Mouse (Mus musculus) midbrain, embryonic 13.5 days (tissue): ENCODE data around the gene Pfpl. TPM values are rescaled to one million over a fixed set of nuclear protein-coding genes. Genes with fewer than 3 reads are reported as not detected.

ENCODE experiments used
- ATAC-seq: fragments of 200-750 bp; cut with Nextera tagmentation; 2 replicates; pipeline ENCODE4 v1.8.0; 2017; ENCODE audit warnings: mild to moderate bottlenecking, moderate TSS enrichment, moderate library complexity
- H3K27ac ChIP-seq: fragments of 300-500 bp; sonication (generic); 2 replicates; pipeline ENCODE4 v1.5.1; 2015; ENCODE audit warnings: inconsistent platforms, mild to moderate bottlenecking, moderate library complexity
- H3K27me3 ChIP-seq: fragments of 300-500 bp; sonication (generic); 2 replicates; pipeline ENCODE4 v1.6.1; 2015; ENCODE audit warnings: mild to moderate bottlenecking, inconsistent platforms
- H3K36me3 ChIP-seq: fragments of 300-500 bp; sonication (generic); 2 replicates; pipeline ENCODE4 v1.6.1; 2015; ENCODE audit warnings: mild to moderate bottlenecking, inconsistent platforms
- H3K4me1 ChIP-seq: fragments of 300-500 bp; sonication (generic); replicated peaks from 2 replicates; pipeline ENCODE4 v1.6.1; 2015; ENCODE audit warnings: inconsistent platforms
- H3K4me2 ChIP-seq: fragments of 300-500 bp; sonication (generic); replicated peaks from 2 replicates; pipeline ENCODE4 v1.6.1; 2015; ENCODE audit warnings: moderate library complexity, mild to moderate bottlenecking, inconsistent platforms
- H3K4me3 ChIP-seq: fragments of 300-500 bp; sonication (generic); replicated peaks from 2 replicates; pipeline ENCODE4 v1.5.1; 2015; ENCODE audit warnings: mild to moderate bottlenecking, inconsistent platforms
- H3K9ac ChIP-seq: fragments of 300-500 bp; sonication (generic); replicated peaks from 2 replicates; pipeline ENCODE4 v1.6.1; 2015; ENCODE audit warnings: mild to moderate bottlenecking, inconsistent platforms
- H3K9me3 ChIP-seq: fragments of 300-500 bp; sonication (generic); 2 replicates; pipeline ENCODE4 v1.6.1; 2016; ENCODE audit warnings: mild to moderate bottlenecking, inconsistent platforms
- WGBS: fragments of 180-500 bp; shearing (Covaris S2); methylation state at CpG from one replicate; pipeline ENCODE4 v1.1.7; 2015; 5-methylcytosine and 5-hydroxymethylcytosine counted together
- polyA plus RNA-seq: library from polyadenylated mRNA; unstranded; fragments of >200 nt; fragmentation: Nextera tagmentation; extraction: Ambion mirVana; gene quantifications from 2 replicates; pipeline ENCODE4 v1.2.1, GENCODE M21; 2015

Gene Pfpl
- polyA plus RNA-seq, 1 experiment from 2014 or later, result not detected

- WGBS, result 35% methylated on average over 7 of the region's 7 CpGs
- ATAC-seq, result peak; percentile 51; the same call in 1 of the 2 replicates
- H3K27me3 ChIP-seq, result no peaks in the 10 kb centered on the region
- peaks cover 41% of the 10 kb centered on the region for H3K36me3 ChIP-seq
- no peak overlapping the region for H3K4me2 ChIP-seq
- no peak overlapping the region for H3K9ac ChIP-seq
- no peaks in the 10 kb centered on the region for H3K9me3 ChIP-seq
- H3K4me3 ChIP-seq, result no peak overlapping the region
- H3K4me1 ChIP-seq, result 0 out of 2 replicates have a peak, but pooled peaks cover 3% of the 10 kb centered on the region
- no peak overlapping the region for H3K27ac ChIP-seq
These were observed 38.5 kb downstream of the Pfpl start for GRCm38 (mm10) chr19:12466204-12466603.

GRCm38 (mm10) chr19:12467436-12467835, 39.7 kb downstream of the Pfpl start:
- H3K4me3 ChIP-seq, result no peak overlapping the region
- H3K4me1 ChIP-seq, result 0 out of 2 replicates have a peak, but pooled peaks cover 3% of the 10 kb centered on the region
- H3K4me2 ChIP-seq, result no peak overlapping the region
- no peak for ATAC-seq
- 80% methylated on average over 5 of the region's 5 CpGs for WGBS
- no peaks in the 10 kb centered on the region for H3K27me3 ChIP-seq
- peaks cover 51% of the 10 kb centered on the region for H3K36me3 ChIP-seq
- no peak overlapping the region for H3K27ac ChIP-seq
- H3K9me3 ChIP-seq, result no peaks in the 10 kb centered on the region
- no peak overlapping the region for H3K9ac ChIP-seq

- ATAC-seq, result no peak
- Histone ChIP-seq H3K36me3 (peaks cover 84% of the 10 kb centered on the region), H3K27me3 (no peaks in the 10 kb centered on the region)
These were observed 44.2 kb downstream of the Pfpl start for GRCm38 (mm10) chr19:12471866-12472265.

GRCm38 (mm10) chr19:12472381-12472976, 44.8 kb downstream of the Pfpl start:
- WGBS, result 87% methylated on average over 5 of the region's 5 CpGs
- H3K27me3 ChIP-seq, result no peaks in the 10 kb centered on the region
- no peak for ATAC-seq
- H3K4me1 ChIP-seq, result 0 out of 2 replicates have a peak, but pooled peaks cover 3% of the 10 kb centered on the region
- no peak overlapping the region for H3K27ac ChIP-seq
- no peak overlapping the region for H3K4me2 ChIP-seq
- H3K9ac ChIP-seq, result no peak overlapping the region
- H3K9me3 ChIP-seq, result no peaks in the 10 kb centered on the region
- peaks cover 84% of the 10 kb centered on the region for H3K36me3 ChIP-seq
- no peak overlapping the region for H3K4me3 ChIP-seq

More at GRCm38 (mm10) chr19:12471866-12472265, 44.2 kb downstream of the Pfpl start:
- H3K4me2 ChIP-seq, result no peak overlapping the region
- 67% methylated on average over 3 of the region's 3 CpGs for WGBS
- no peaks in the 10 kb centered on the region for H3K9me3 ChIP-seq
- H3K27ac ChIP-seq, result no peak overlapping the region
- H3K9ac ChIP-seq, result no peak overlapping the region
- H3K4me3 ChIP-seq, result no peak overlapping the region
- H3K4me1 ChIP-seq, result 0 out of 2 replicates have a peak, but pooled peaks cover 3% of the 10 kb centered on the region

GRCm38 (mm10) chr19:12473201-12473641, 45.5 kb downstream of the Pfpl start:
- Histone ChIP-seq H3K27me3 (no peaks in the 10 kb centered on the region), H3K27ac (no peak overlapping the region), H3K9me3 (no peaks in the 10 kb centered on the region), H3K36me3 (peaks cover 83% of the 10 kb centered on the region), H3K9ac (no peak overlapping the region), H3K4me3 (no peak overlapping the region), H3K4me2 (no peak overlapping the region), H3K4me1 (0 out of 2 replicates have a peak, but pooled peaks cover 3% of the 10 kb centered on the region)
- WGBS, result 86% methylated on average over 4 of the region's 4 CpGs
- no peak for ATAC-seq

GRCm38 (mm10) chr19:12473951-12474350, 46.2 kb downstream of the Pfpl start:
- H3K4me3 ChIP-seq, result no peak overlapping the region
- no peaks in the 10 kb centered on the region for H3K9me3 ChIP-seq
- no peak overlapping the region for H3K4me2 ChIP-seq
- no peak overlapping the region for H3K27ac ChIP-seq
- H3K27me3 ChIP-seq, result no peaks in the 10 kb centered on the region
- H3K36me3 ChIP-seq, result peaks cover 83% of the 10 kb centered on the region
- 0 out of 2 replicates have a peak, but pooled peaks cover 3% of the 10 kb centered on the region for H3K4me1 ChIP-seq
- no peak overlapping the region for H3K9ac ChIP-seq
- WGBS, result 94% methylated on average over 4 of the region's 4 CpGs
- ATAC-seq, result no peak

GRCm38 (mm10) chr19:12475380-12476250, 47.9 kb downstream of the Pfpl start:
- Histone ChIP-seq H3K4me2 (no peak overlapping the region), H3K27me3 (no peaks in the 10 kb centered on the region), H3K27ac (peak overlapping the region; percentile 47; the same call in 1 of the 2 replicates), H3K4me1 (0 out of 2 replicates have a peak, but pooled peaks cover 3% of the 10 kb centered on the region), H3K36me3 (peaks cover 87% of the 10 kb centered on the region), H3K9me3 (no peaks in the 10 kb centered on the region), H3K9ac (no peak overlapping the region), H3K4me3 (no peak overlapping the region)
- ATAC-seq, result peak; percentile 94
- WGBS, result 71% methylated on average over 15 of the region's 15 CpGs

- no peak overlapping the region for H3K4me2 ChIP-seq
- H3K4me3 ChIP-seq, result no peak overlapping the region
- no peak overlapping the region for H3K9ac ChIP-seq
- no peak overlapping the region for H3K27ac ChIP-seq
- ATAC-seq, result no peak
- H3K4me1 ChIP-seq, result 0 out of 2 replicates have a peak, but pooled peaks cover 3% of the 10 kb centered on the region
- WGBS, result 53% methylated on average over 5 of the region's 5 CpGs
- no peaks in the 10 kb centered on the region for H3K27me3 ChIP-seq
- no peaks in the 10 kb centered on the region for H3K9me3 ChIP-seq
- peaks cover 89% of the 10 kb centered on the region for H3K36me3 ChIP-seq
These were observed 49.1 kb downstream of the Pfpl start for GRCm38 (mm10) chr19:12476721-12477270.

- 0 out of 2 replicates have a peak, but pooled peaks cover 3% of the 10 kb centered on the region for H3K4me1 ChIP-seq
- WGBS, result 94% methylated on average over 6 of the region's 6 CpGs
- no peaks in the 10 kb centered on the region for H3K27me3 ChIP-seq
- H3K9ac ChIP-seq, result no peak overlapping the region
- no peaks in the 10 kb centered on the region for H3K9me3 ChIP-seq
- H3K4me2 ChIP-seq, result no peak overlapping the region
- no peak overlapping the region for H3K27ac ChIP-seq
- H3K36me3 ChIP-seq, result peaks cover 88% of the 10 kb centered on the region
- no peak overlapping the region for H3K4me3 ChIP-seq
- ATAC-seq, result no peak
These were observed 50.7 kb downstream of the Pfpl start for GRCm38 (mm10) chr19:12478369-12478768.
